Mouse (Mus musculus) cerebellum, postnatal 14 days (tissue): ENCODE results near the gene St8sia4.
"Not testable (repeated sequence)": the region's sequence is repeated elsewhere in the genome, so short reads cannot be mapped to it uniquely, and the experiment has no call there.

Experiments used
- DNase-seq, 2 experiments: peaks; one replicate each; pipeline ENCODE4 v3.0.0; 2021; ENCODE audit warnings: mixed read lengths in 2 of 2

St8sia4 gene

GRCm38 (mm10) chr1:95591101-95591500, 76.3 kb downstream of the St8sia4 start:
- no peak for DNase-seq

GRCm38 (mm10) chr1:95590108-95590507, 77.3 kb downstream of the St8sia4 start:
- no peak for DNase-seq

- no peak for DNase-seq
Observed at GRCm38 (mm10) chr1:95589471-95589870, 77.9 kb downstream of the St8sia4 start.

- DNase-seq = no peak
Observed at GRCm38 (mm10) chr1:95583310-95583709, 84.1 kb downstream of the St8sia4 start.

GRCm38 (mm10) chr1:95582264-95582663, 85.1 kb downstream of the St8sia4 start:
- DNase-seq = no peak

- DNase-seq = no peak
Observed at GRCm38 (mm10) chr1:95572619-95573540, 94.5 kb downstream of the St8sia4 start.

GRCm38 (mm10) chr1:95571106-95571505, 96.3 kb downstream of the St8sia4 start:
- no peak for DNase-seq

GRCm38 (mm10) chr1:95554556-95554955, 112.8 kb downstream of the St8sia4 start:
- DNase-seq = not testable (repeated sequence)

GRCm38 (mm10) chr1:95541460-95541859, 125.9 kb downstream of the St8sia4 start:
- DNase-seq = no peak
